Mouse (Mus musculus): ENCODE measurements around the gene Klrb1c.
A peak's percentile ranks its signal among the peaks of the same experiment; 100 is the strongest.
"Not testable (repeated sequence)": the region's sequence is repeated elsewhere in the genome, so short reads cannot be mapped to it uniquely, and the experiment has no call there.

Gene Klrb1c

DNA sequence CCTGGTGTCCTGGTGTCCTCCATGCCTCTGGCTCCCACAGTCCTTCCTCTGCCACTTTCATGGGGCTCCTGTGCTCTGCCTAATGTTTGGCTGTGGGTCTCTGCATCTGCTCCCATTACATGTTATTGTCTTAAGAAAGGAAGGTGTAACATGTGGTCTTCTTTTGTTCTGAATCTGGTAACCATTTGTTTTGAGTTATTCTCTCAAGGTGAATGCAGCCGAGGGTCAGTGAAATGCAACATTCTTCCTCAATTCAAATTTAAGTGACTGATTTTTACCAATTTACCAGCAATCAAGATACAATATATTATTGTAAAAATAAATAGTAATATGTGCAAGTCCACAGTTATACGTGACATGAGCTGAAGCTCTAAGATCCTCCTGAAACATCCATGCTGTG lies at the start of gene Klrb1c:
Gene Klrb1c, minus strand, starts transcription at position 101 of the 400 bp plus-strand sequence.
- DNase-seq (ENCODE audit: low spot score), result no peak

DNA sequence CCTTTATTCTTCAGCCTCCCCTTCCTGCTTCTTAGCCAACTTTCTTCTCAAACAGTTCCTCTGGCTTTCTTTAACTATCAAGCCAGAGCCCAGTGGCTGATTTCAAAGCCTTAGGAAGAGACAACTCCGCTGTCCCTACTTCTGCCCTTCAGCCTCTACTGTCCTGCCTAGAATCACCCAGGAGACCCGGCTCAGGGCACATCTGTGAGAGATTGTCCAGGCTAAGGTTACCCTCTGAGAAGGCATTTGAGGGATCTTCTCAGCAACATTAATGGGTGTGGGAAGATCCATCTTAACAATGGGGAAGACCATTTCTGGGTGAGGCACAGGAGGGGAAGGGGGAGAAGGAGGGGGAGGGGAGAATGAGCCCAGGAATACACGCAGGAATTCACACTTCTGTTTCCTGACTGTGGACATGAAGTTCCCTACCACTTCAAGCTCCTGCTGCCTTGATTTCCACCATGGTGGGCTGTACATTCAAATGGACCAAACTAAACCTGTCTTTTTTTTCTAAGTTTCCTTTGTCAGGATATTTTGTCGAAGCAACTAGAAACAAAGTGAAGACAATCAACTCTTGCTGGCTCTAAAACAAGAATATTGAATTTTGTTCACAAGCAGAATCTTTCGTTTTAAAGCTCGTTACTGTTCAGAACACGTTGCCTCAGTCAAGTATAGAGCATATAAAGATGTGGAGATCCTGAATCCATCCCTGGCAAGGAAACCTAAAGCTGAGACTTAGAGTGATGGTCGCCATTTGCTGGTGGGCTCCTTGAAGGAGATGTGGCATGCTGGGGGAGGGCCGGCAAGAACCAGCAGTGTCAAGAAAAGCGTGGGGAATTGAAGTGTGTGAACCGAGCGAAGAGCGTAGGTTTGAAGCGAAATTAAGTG lies 48.7 kb upstream of the Klrb1c start:
- peak; percentile 43 for DNase-seq (ENCODE audit: low spot score)

DNA sequence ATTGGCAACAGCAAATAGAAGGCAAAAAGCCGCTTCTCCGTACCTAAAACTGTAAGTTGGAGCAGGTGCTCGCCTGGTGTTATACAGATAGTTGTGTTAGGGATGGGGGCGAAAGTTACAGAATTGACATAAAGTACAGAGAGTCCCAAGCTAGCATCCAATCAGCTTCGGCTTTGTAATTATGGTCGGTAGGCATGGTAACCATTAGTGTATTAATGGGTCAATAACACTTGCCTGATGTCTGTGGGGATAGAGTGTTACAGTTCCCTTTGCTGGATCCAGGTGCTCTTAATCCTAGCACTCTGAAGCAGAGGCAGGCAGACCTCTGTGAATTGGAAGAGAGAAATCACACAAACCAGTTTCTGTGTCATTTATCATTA lies 47.9 kb upstream of the Klrb1c start:
- DNase-seq (ENCODE audit: low spot score), result no peak

DNA sequence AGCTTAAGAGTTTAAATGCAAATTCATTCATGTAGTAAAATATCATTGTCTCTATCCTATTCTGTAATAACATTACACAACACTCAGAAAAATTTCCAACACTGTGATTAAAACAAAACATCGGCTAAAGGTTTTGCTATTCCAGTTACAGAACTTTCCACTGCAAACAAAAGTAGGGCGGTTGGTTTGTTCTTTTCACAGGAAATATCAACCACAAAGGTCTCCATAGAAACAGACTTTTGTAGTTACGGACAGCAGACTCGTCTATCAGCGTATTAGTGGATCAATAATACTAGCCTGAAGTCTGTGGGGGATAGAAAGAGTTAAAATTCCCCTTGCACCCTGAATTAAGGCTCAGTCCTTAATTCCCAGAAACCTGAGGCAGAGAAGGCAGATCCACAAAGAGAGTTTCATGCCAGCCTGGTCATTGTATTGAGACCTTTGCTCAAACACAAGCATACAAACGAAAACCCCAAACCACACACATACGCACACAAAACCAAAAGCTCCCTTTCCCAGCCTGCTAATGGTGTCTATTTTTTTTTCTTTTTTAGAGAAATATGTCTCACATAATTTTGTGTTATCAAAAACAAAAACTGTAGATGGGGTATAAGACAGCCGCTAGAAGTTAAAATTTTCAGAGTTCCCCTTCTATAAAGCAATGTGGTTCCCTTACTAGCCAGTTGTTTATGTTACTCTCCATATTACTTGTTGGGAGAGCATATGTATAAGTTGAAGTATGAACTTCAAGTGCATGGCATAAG lies 47.4 kb upstream of the Klrb1c start:
- DNase-seq (ENCODE audit: low spot score), result no peak

DNA sequence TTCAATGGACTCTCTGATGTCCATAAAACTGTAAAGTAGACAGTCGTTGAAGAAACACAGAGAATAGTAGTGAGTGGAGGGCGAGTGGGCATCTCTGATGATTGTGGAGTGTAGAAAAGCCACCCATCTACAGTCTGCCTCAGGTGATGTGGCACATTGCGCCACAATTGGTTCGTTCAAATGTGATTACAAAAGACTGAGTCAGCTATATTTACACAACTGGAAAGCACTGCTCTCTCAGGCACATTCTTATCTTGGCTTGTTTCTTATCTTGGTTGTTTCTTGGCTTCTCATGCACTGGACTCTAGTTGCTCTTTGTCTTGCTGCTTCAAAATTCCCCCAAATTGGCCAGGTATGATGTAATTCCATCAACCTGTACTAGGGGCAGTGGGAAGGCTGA lies 46.6 kb upstream of the Klrb1c start:
- DNase-seq (ENCODE audit: low spot score), result no peak

DNA sequence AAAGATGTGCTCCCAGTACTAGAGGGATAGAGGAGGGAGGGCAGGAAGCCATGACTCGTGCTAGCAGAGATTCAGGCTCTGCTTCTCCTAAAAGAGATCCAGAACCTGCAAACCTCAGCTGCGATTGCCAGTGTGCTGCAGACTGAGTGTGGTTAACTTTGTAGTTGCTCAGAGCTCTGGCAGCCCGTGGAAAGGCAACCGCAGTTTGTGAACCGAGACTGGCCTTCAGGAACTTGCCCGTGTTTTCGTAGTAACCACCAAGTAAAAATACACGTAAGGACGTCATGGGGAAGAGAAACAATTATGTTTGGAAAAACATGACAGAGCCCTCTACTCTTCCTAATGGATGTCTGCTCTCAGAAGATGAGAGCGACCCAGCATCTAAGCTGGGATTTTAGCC lies 44.0 kb upstream of the Klrb1c start:
- DNase-seq (ENCODE audit: low spot score), result no peak

DNA sequence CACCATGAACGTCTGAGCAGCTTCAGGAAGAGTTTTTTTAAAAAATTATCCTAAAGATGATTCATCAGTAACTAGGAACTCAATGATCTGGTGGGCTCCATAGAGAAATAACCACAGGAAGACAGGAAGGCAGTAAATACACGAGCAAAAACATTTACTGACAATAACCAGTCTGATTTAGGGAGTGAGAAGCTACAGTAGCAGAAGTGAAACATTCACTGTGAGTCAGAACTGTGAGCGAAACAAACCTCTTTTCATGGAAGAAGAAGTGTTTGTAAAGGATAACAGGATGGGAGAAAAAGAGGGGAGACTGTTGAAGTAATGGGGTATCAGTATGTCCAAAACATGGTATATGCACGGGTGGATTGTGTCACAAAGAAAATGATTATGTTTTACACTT lies 40.8 kb upstream of the Klrb1c start:
- no peak for DNase-seq (ENCODE audit: low spot score)

DNA sequence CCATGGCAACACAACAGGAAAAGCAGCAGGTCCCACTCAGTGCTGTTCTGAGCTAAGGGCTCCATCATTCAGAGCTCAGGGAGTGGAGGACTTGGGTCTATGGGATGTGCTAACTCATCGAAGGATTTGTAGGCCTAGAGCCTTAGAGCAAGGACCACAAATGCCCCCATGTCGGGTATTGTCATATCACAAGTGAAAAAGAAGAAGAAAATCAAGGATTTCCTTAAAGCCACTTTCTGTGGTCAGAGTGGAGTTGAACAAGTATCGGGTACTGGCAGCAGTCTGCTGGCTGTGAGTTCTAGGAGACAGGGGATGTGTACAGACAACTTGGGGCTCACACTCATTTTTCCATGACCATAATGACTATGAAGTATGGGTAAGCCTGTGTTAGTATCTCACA lies 37.8 kb upstream of the Klrb1c start:
- no peak for DNase-seq (ENCODE audit: low spot score)

DNA sequence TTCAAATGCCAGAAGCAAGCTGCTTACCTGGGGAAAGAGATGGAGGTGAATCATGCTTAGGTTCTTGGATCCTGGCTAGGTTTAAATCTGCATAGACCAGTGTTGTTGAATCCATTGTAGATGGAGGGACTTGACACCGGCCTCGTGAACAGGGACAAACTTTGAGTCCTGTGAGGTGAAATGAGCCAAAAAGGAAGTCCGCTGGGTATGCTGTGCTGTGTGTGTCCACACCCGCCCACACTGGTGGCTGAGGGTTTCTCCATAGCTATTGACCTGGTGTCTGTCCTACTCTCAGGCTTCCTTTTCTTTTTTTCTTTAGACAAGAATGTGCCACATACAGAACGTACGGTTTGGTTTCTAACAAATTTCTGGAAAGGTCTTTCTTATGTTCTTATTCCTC lies 37.1 kb upstream of the Klrb1c start, which contains the start of the genes Gm44511 and Klrb1b:
Gene Gm44511, minus strand, starts transcription at position 184 of the 400 bp plus-strand sequence.
Gene Klrb1b, minus strand, starts transcription at position 200 of the 400 bp plus-strand sequence.
- DNase-seq (ENCODE audit: low spot score), result no peak

DNA sequence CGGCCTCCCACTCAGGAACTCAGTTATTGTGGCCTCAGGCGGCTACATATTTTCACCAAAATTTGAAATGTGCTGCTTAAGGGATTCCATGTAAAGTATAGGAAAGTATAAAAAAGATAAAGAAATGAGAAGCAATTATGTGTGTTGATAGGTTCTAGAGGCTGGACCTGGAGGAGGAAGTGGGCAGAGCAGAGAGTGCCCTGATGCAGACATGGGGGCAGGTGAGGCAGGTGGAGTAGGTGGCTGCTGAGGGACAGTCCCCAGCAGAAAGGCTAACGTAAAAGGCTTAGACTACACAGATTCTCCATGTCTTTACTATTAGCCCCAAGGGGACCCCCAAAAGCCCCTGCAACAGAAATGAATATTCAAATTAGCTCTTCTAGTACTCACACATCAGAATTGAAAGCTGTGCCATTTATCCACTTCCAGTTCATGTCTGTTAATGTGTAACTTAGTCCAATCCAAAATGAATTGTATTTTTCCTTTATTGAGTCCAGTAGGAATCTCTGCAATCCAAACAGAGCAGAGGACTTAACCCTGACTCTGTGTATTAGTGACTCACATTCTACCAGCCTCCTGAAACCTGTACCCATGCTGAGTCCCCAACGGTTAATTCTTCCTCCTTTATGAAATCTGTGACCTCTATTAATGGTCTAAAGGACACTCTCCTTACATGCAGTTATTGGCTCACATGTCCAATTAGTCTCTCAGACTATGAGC lies 29.2 kb upstream of the Klrb1c start:
- DNase-seq (ENCODE audit: low spot score), result no peak

DNA sequence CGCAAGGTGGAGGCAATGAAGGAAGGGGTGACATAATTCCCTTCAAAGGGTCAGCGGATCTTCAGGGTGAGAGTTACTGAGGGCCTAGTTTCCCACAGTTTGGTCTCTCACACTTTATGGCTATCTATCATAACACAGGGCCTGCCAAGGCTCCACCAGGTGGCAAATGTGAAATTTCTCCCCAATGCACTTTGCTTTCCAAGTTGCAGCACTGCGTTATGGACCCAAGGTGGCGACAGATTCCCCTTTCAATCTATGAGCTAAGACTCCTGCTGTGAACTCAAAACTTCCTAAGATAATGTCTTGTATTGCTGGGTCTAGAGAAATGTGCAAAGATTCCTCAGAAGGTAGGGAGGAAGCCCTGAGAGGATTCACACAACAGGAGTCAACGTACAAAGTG lies 19.5 kb upstream of the Klrb1c start:
- no peak for DNase-seq (ENCODE audit: low spot score)

DNA sequence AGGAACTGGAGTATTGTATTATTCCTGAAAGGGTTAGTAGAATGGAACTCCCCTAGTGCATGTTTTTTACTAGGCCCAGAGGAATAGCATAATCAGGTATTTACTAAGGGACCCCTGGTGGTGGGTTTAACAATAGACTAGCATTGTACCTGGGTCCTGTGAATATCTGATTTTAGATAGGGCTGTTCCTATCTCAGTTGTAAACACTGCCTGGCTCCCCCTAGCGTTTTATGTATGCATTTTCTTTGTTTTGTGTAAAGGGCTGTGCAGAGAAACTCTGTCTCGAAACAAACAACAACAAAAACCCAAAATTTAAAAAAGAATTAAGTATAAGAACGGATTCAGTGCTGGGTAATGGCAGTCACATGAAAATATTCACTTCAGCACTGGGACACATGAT lies 18.0 kb upstream of the Klrb1c start:
- DNase-seq (ENCODE audit: low spot score), result no peak

DNA sequence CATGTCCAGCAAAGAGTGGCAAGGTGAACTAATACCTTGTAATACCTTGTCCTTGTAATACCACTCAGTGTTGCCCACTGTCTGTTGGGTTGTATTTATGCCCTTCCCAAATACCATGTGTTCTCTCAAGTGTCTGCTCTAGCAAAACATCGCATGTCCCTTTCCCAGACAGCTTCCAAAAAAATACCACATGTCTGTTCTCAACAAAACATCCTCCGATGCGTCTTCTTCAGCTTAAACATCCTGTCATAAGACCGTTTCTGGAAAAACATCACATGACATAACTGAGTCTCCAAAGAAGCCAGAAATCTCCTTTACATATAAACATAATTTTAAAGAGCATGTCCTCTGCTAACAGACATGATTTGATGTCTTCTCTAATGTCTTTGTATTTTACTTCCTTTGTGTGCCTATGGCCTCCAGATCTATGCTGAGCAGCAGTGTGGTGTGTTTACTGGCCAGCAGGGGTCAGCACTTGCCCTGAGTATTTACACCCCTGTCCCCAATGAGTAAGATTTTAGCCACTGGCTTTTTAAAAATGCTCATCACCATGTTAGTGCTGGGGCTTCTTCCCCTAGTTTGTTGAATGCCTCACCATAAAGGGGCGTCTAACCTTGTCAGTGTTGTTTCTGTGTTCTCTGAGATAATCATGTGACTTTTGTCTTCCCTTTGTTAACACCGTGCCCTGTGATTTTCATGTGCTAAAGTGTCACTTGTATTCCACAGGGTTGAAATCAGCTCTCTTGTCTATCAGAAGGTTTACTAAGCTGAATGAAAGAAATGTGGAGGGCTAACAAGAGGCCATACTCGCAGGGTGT lies 16.0 kb upstream of the Klrb1c start:
- not testable (repeated sequence) for DNase-seq (ENCODE audit: low spot score)

DNA sequence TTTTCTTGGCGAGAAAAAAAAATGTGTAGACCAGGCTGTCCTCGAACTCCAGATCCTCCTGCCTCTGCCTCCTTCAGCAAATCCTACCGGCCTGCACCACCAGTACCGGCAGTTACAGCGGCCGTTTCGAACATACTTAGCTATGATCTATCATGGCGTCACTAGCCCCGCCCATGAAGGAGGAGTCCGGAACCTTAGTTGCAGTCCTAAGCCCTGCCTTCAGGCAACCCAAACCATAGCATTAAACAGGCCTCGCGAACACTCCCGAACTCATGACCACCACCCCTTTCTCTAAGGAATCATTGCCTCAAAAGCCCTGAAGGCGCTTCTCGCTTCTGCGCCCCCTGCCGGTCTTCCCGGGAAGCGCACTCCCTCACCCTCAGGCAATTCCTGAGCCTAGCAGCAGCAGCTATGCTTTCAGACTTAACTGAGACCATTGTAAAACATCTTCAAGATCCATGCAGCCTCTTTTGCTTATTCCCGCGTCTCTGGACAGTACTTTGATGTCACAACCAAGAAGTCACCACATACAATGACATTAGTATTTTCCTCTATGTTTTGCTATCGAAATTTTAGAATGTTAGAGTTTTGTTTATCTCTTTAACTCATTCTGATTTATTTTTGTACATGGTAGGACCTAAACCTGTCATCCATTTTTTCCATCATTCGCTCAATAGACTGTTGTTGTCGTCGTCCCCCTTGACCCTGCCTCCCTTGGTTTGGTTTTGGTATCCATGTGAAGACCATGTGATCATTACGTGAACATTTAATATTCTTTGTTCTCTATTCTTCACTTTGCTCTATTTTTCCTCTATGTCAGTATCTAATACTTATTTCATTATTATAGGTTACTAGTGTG lies 14.2 kb upstream of the Klrb1c start:
- peak; percentile 91 for DNase-seq (ENCODE audit: low spot score)

DNA sequence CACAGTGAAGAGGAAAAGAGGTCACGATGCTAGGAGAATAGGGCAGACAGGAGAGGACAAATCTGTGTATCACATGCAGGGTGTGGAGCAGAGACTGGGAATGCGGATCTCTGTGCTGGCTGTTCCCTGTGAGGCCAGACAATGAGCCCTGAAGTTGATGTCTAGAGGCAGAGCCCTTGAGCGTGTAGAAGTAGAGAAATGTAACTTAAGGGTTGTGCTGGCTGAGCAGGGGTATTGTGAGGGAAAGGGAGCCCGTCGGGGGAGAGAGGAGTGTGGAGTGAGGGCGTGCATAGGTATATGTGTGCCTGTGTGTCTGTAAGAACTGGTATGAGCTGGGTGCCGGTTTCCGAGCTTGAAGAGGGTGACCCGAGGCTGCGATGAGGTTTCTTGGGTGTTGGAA lies 13.5 kb upstream of the Klrb1c start:
- no peak for DNase-seq (ENCODE audit: low spot score)

DNA sequence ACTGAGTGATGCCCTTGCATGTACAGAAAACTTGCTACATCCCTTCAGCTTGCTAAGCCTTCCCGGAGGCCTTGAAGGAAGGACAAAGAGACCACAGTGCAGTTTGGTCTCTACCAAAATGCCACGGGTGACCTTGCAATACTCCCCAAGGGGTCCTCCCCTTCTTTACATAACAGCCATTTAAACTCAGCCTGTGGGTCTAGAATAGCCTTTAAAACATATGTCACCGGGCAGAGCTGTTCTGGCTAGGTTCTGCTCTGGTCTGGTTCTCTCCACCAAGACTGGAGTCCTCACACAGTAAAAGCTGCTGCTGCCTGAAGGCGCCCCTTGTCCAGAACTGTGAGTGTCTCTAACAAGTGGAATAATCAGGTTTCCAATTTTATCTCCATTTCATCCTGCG lies 11.7 kb upstream of the Klrb1c start:
- DNase-seq (ENCODE audit: low spot score), result not testable (repeated sequence)

DNA sequence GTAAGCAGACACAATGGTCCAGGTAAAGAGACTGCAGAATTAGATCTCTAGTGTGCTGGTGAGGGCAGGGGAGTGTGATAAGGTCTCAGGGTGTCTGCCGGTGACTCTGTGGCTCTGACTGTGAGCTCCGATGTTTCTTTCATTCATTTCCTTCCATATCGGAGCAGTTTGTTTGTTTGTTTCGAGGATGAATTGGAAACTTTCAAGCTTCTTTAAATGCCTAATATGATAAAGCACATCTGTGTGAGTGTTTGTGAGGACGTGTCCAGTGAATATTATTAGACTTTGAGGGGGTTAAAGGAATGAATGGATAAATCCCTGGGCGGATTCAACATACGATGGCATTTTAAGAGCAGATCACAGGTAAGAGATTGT lies 10.9 kb upstream of the Klrb1c start:
- DNase-seq (ENCODE audit: low spot score), result no peak

DNA sequence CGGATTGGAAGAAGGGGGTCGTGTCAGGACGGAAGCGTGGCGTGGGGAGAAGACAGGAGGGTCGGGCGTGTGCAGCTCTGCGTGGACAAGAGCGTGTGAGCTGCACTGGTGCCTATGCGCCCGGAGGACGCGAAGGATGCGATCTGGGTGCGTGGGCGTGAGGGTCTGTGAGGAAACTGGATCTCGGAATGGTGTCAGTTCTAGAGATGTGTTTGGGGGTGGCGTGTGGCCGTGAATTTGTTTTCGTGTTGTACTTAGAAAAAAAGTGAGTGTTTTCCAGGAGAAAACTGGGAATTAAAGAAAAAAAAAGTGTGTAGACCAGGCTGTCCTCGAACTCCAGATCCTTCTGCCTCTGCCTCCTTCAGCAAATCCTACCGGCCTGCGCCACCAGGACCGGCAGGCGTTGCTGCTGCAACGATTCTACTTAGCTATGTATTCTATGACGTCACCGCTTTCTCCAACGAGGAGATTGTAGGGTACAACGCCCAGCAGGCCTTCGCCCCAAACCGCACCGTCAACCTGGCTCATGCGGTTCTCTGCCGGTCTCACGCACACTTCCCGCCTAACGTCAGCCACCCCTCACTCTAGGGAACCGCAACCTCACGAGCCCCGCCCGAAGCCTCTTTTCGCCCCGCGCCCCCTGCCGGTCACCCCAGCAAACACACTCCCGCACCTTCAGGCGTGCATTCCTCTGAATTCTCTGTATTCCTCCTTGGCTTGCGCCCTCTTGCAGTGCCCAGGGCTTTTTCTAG lies 10.3 kb upstream of the Klrb1c start:
- peak; percentile 69 for DNase-seq (ENCODE audit: low spot score)

DNA sequence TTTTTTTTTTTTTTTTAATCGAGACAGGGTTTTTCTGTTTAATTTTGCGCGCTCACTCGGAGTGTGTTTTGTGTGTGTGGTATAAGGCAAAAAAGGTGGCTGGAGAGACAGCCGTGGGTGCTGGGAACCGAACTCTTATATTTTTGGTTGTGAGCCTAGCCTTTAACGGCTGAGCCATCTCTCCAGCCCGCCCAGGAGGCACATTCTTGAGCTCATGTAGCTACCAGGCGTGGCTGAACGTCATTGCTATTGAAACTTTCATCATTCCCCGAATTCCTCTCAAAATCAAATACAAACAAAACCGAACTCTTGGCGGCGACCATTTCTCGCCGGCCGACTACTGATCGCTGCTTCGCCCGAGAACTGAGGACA lies 9.7 kb upstream of the Klrb1c start:
- DNase-seq (ENCODE audit: low spot score), result peak; percentile 56
